Mouse (Mus musculus) left cerebral cortex, postnatal 25 days (tissue): ENCODE measurements at regions not wholly inside any gene's neighbourhood (a gene's known extent, or its start where the extent isn't known, plus 50 kb on each side); places are given as distances from the start of the nearest gene placed in this dataset.

Experiments used
- DNase-seq, 2 experiments: peaks; one replicate each; pipeline ENCODE4 v3.0.0; 2022; ENCODE audit warnings: low spot score in 2 of 2, mixed read lengths in 1 of 2
- intact Hi-C: fragments of 180-260 bp; cut with DNase I; formaldehyde crosslinking; loops from one replicate; pipeline ENCODE4 v1.15.1; 2025

DNA sequence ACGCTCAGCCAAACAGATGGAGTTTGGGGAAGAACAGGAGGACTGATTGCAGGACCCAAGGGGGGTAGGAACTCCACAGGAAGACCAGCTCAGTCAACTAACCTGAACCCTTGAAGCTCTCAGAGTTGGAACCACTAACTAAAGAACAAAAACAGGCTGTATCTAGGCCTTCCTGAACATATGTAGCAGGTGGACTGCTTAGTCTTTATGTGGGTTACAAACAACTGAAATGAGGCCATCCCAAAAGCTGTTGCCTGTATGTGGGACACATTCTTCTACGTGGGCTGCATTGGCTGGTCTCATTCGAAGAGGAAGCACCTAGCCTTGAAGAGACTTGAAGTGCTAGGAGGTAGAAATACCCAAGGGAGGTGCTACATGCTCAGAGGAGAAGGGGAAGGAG, 364.2 kb downstream of the Sgo2b start:
- peak in 1 of 2 experiments; percentile 21 for DNase-seq
- intact Hi-C loops, result no loop called here

DNA sequence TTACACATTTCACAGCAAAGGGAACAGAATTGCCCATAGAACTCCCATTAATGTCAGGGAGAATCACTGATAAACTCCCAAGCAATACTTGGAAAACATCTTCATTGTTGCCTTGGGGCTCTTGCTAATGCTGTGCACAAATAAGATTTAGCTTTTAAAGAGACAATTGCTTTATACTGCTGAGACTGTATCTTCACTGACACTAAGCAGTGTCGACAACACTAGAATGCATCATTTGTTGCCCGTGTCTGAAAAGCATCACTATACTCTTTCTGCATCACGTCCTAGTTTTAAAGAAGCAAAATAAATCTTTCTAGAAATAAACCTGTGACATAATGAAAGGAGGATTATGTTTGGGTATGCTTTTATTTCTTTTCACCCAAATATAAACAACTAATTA, 377.5 kb downstream of the Sgo2b start:
- intact Hi-C loops, result no loop called here
- DNase-seq, result no peak

DNA sequence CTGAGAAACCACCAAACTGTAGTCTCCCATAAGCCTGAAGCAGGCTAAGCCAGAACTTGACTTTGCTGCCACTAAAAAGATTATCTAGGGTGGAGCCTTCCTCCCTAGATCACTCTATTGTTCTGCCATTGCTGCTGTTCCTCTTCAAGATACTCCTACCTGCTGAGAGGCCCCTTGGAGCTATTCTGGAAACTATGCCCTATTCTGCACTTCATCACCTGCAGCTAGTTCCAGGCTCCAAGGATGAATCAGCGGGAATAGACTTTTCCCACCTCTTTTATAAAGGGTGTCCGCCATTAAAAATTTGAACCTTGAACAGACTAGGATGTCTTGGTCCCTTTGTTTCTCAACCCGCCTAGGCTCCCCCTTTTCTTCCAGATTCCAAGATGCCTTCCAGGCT, 412.8 kb downstream of the Sgo2b start:
- intact Hi-C loops, result no loop called here

DNA sequence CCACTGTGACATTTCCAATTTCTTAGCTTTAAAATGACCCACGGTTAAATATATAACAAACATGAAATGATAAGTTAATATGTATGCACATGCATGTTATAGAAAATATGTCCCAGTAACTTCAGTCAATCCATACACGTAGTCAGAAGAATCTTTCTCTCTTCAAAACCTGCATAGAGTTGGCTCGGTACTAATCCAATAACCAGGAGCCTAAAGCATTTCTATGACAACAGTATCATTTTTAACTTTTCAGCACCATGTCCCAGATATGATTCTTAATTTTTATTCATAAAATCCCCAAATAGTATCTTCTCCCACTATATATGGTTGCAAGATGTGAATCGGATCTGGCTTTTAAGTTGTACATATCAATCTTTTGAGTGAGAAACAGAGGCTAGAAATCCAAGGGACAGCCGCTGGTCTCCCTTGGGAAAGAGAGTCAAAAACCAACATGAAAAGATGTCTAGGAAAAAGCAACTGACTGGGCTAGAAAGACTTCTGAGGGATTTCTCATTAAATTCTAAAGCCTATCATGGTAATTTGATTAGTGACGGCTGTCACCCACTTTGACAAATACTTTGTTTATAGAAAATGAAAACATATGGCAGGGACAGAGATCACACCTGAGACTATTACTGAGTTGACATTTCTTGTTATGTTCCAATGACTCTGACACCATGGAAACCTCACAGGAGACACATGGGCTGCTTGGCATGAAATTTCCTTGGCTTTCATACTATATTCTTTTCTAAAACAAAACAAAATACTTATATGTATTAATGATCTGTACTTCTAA, 422.1 kb downstream of the Sgo2b start:
- DNase-seq, result no peak

More for the DNA sequence above, 412.8 kb downstream of the Sgo2b start:
- DNase-seq, result no peak

More for the DNA sequence above, 422.1 kb downstream of the Sgo2b start:
- intact Hi-C loops, result no loop called here
